Mouse (Mus musculus) brain, embryonic 14.5 days (tissue): Measurements from ENCODE around the gene Sys1.

Experiments
- CTCF ChIP-seq: fragments of 200-500 bp; IDR thresholded peaks from 2 replicates; pipeline ENCODE4 v1.5.1; 2012; ENCODE audit warnings: inconsistent platforms, mild to moderate bottlenecking, moderate library complexity, borderline replicate concordance; ENCODE audit not compliant: insufficient read depth, insufficient read length; ENCODE audit errors: extremely low read depth
- POLR2A ChIP-seq: fragments of 200-500 bp; IDR thresholded peaks from 2 replicates; pipeline ENCODE4 v1.6.1; 2012; ENCODE audit warnings: mild to moderate bottlenecking, inconsistent platforms, borderline replicate concordance; ENCODE audit not compliant: poor library complexity, insufficient read depth, insufficient read length, severe bottlenecking; ENCODE audit errors: extremely low read depth

DNA sequence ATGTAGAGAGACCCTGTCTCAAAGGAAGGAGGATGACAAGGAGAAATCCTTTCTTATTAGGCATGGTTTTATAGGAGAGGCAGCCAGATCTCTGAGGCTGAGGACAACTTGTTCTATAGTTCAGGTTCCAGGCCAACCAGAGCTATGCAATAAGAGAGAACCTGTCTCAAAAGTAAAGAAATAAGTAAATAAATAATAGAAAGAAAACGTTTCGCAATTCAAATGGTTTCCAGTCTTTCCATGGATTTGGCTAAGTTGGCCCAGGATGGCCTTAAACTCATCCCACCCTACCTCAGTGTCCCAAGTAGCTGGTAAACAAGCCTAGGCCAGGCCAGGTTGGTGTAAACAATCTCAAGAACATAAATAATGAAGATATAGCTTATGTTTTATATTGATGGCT, 12.1 kb upstream of the Sys1 start:
- no peak for TF ChIP-seq POLR2A
- no peak for TF ChIP-seq CTCF
